Mouse (Mus musculus): ENCODE measurements around the gene Tm7sf2. TPM values are rescaled to one million over a fixed set of nuclear protein-coding genes. Genes with fewer than 3 reads are reported as not detected.

The Tm7sf2 gene
- polyA plus RNA-seq, 1 experiment from 2014 or later: 51.6 TPM

DNA sequence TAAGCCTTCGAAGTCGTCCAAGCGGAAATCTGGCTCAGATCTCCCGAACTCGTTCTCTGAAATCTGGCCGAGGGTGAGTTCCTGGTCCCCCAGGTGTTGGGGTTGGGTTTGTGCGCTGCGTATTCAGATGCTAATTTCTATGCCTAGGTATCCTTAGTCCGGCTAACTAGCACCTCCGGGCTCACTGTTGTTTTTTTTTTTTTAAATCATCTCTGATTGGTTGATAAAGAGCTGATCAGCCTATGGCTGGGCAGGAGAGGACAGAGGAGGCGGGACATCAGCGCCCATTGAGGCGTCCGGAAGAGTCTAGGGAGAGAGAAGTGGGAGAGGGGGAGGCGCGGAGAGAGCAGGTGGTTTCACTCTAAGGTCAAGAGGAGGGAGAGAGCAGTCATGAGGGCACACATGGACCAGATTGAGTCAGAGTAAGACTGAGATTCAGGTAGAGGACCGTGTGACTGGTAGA is 17.3 kb upstream of the Tm7sf2 start:
- H3K27ac ChIP-seq: no peak overlapping the region
- peaks cover 29% of the 10 kb centered on the region for H3K4me1 ChIP-seq (replicated peaks)
- H3K9ac ChIP-seq: peak overlapping the region; percentile 58
- peak overlapping the region; percentile 92 for H3K4me2 ChIP-seq
- peak; percentile 60 for ATAC-seq (ENCODE audit: low FRiP score)
- WGBS: under 1% methylated on average over 17 of the region's 17 CpGs
- H3K4me3 ChIP-seq: peak overlapping the region; percentile 72
- H3K9me3 ChIP-seq: no peaks in the 10 kb centered on the region
- H3K27me3 ChIP-seq: no peaks in the 10 kb centered on the region
- peaks cover 24% of the 10 kb centered on the region for H3K36me3 ChIP-seq

DNA sequence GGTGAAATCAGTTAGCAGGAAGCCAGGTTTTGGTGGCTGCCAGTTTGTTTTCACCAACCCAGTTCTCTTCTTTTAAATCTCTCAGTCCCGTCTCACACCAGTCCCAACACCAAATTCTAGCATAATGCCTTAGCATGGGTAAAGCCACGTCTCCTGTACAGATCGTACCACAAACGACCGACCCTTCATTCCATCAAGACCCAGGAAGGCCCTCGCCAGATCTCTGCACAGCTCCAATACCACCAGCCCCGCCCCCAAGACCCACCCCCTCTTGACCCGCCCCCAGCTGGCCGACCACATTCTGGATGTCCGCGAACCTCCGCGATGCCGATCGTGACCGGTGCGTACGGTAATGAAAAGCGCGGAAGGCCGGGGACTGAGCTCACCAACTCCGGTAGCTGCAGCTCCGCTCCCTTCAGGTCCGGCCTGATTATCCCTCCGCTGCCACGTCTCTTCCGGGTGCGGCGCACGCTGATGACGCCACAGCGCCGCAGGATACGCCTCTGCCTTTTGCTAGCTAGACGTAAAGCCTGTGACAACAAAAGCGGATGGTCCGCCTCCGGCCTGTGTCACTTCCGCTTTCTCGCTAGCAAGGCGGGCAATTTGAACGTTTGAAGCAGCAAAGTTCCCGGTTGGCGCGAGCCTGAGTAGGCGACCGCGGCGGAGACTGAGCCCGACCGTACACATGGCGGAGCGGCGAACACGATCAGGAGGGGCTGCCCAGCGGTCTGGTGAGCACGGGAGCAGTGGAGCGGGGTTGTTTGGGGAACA is 16.5 kb upstream of the Tm7sf2 start, which contains the start of the genes Zfpl1 and Cdca5:
TSS of gene Zfpl1 (minus strand) at position 479 of the 771 bp plus-strand sequence.
TSS of gene Cdca5 (plus strand) at position 506 of the 771 bp plus-strand sequence.
- peak; percentile 89 for ATAC-seq (ENCODE audit: low FRiP score)
- H3K9me3 ChIP-seq: no peaks in the 10 kb centered on the region
- H3K9ac ChIP-seq: peak within 1 kb of the TSS; percentile 81
- under 1% methylated on average over 58 of the region's 58 CpGs for WGBS
- H3K4me2 ChIP-seq: peak within 1 kb of the TSS; percentile 92
- peak within 1 kb of the TSS; percentile 72 for H3K4me3 ChIP-seq
- peaks cover 29% of the 10 kb centered on the region for H3K4me1 ChIP-seq (replicated peaks)
- peaks cover 32% of the 10 kb centered on the region for H3K36me3 ChIP-seq
- H3K27ac ChIP-seq: peak within 1 kb of the TSS; percentile 71
- no peaks in the 10 kb centered on the region for H3K27me3 ChIP-seq

DNA sequence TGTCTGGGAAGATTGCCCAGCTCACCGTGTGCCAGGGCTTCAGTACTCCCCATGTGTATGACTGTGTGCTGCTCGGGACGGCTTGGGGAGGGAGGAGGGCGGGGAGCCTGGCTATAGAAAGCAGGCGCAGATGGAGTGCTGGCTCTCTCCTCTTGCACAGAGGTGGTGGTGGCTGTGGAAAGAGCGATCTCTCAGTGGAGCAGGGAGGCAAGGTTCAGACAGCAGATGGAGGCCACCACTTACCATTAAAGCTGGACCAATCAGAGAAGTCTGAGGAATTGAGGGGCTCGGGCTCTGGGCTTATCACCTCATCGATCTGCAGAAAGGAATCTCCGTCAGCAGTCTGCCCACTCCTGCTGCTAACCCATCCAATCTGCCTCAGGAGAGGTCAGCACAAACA is 14.0 kb upstream of the Tm7sf2 start, which contains the start of gene Gm28374:
TSS of gene Gm28374 (minus strand) at position 101 of the 400 bp plus-strand sequence.
- H3K36me3 ChIP-seq: peaks cover 40% of the 10 kb centered on the region
- H3K4me2 ChIP-seq: no peak within 1 kb of the TSS
- H3K9ac ChIP-seq: no peak within 1 kb of the TSS
- ATAC-seq (ENCODE audit: low FRiP score): no peak
- peaks cover 34% of the 10 kb centered on the region for H3K4me1 ChIP-seq (replicated peaks)
- H3K27ac ChIP-seq: no peak within 1 kb of the TSS
- no peaks in the 10 kb centered on the region for H3K27me3 ChIP-seq
- H3K4me3 ChIP-seq: no peak within 1 kb of the TSS
- H3K9me3 ChIP-seq: no peaks in the 10 kb centered on the region
- WGBS: 97% methylated on average over 9 of the region's 9 CpGs

DNA sequence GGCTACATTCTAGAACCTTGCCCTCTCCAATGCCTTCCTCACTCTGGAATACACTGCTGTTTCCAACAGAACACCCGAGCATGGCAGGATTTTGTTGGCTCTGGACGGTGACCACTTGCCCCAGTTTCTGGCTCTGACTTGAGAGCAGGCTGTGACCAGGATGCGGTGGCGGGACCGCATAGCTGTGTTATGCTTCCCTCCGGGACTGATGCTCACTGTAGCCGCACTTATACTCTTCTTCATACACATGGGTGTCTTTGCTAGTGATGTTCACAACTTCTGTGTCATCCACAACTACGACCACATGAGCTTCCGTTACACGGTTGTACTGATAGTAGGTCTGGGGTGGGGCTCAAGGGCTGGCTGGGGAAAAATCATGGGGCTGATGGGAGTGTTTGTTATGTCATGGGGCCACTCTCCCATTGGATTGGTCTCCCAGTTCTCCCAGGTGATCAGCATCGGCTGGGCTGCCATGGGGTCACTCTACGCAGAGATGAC is 11.9 kb upstream of the Tm7sf2 start, which contains the start of gene Tmem262:
TSS of gene Tmem262 (plus strand) at position 51 of the 498 bp plus-strand sequence.
- Histone ChIP-seq H3K9me3 (no peaks in the 10 kb centered on the region), H3K27ac (no peak within 1 kb of the TSS), H3K4me3 (no peak within 1 kb of the TSS), H3K4me2 (no peak within 1 kb of the TSS), H3K4me1 (replicated peaks) (peaks cover 42% of the 10 kb centered on the region), H3K9ac (no peak within 1 kb of the TSS), H3K36me3 (peaks cover 43% of the 10 kb centered on the region), H3K27me3 (no peaks in the 10 kb centered on the region)
- WGBS: 94% methylated on average over 12 of the region's 12 CpGs
- no peak for ATAC-seq (ENCODE audit: low FRiP score)

DNA sequence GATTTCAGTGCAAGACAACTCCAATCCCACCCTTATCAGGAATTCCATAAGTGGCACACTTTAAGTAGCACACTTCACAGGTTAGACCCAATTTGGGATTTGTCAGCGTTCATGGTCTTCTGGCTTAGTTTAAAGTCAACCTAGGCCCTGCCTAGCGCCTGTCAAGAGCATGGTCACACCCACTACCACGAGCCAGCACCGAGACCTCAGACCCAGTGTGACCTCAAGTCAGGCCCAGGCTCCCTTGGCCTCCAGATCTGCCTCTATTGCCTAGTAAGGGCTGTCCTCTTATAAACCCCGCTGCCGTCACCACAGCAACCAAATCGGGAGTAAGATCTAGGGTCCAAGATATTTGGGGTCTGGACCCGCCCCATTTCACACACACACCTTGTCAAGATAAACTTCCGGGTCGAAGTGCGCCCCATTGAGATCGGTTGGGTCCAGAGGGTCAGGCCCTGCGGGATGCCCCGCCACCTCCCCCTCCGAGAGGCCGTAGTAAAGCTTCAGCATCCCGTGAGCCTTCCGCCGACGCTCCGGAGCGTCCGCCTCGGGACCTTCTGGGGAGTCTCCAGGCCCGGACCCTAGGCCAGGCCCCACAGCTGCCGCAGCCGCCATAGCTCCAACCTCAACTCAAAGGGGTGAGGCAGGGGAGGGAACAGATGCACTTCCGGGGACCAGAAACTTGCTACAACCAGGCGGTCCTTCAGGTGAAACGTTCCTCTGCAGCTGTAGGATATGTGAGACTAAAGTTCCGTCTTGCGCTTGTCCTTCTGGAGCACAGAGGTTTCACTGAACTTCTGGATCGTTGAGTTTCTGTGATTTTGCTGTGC is 8.6 kb upstream of the Tm7sf2 start, which contains the start of gene Vps51:
TSS of gene Vps51 (minus strand) at position 668 of the 830 bp plus-strand sequence.
- Histone ChIP-seq H3K36me3 (peaks cover 55% of the 10 kb centered on the region), H3K27me3 (no peaks in the 10 kb centered on the region)
- WGBS: 1% methylated on average over 33 of the region's 33 CpGs

DNA sequence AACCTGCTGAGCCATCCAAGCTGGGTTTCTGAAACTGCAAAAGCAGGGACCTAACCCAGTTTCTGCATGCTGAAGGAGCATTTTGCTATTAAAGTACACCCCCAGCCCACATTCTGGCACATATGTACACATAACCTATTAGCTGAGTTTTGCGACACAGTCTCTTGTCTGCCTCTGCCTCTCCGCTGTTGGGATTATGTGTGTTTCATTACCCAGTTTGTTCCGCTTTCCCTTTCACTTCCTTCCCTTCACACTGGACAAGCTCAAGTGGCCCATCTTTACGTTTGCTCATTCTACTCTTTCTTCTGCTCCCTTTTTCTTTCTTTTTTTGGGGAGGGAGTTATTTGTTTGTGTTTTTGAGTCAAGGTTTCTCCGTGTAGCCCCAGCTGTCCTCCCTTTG is 5.7 kb upstream of the Tm7sf2 start:
- H3K36me3 ChIP-seq: peaks cover 55% of the 10 kb centered on the region
- H3K4me2 ChIP-seq: no peak overlapping the region
- 92% methylated on average over 5 of the region's 5 CpGs for WGBS
- no peaks in the 10 kb centered on the region for H3K9me3 ChIP-seq
- H3K27me3 ChIP-seq: no peaks in the 10 kb centered on the region
- peaks cover 24% of the 10 kb centered on the region for H3K4me1 ChIP-seq (replicated peaks)
- H3K9ac ChIP-seq: no peak overlapping the region
- no peak overlapping the region for H3K27ac ChIP-seq
- no peak for ATAC-seq (ENCODE audit: low FRiP score)
- H3K4me3 ChIP-seq: no peak overlapping the region

More for the DNA sequence above, 8.6 kb upstream of the Tm7sf2 start, which contains the start of gene Vps51:
- ATAC-seq (ENCODE audit: low FRiP score): peak; percentile 92
- Histone ChIP-seq H3K27ac (peak within 1 kb of the TSS; percentile 91), H3K9ac (peak within 1 kb of the TSS; percentile 82), H3K4me3 (peak within 1 kb of the TSS; percentile 76), H3K4me1 (replicated peaks) (peaks cover 24% of the 10 kb centered on the region), H3K4me2 (peak within 1 kb of the TSS; percentile 93), H3K9me3 (no peaks in the 10 kb centered on the region)

DNA sequence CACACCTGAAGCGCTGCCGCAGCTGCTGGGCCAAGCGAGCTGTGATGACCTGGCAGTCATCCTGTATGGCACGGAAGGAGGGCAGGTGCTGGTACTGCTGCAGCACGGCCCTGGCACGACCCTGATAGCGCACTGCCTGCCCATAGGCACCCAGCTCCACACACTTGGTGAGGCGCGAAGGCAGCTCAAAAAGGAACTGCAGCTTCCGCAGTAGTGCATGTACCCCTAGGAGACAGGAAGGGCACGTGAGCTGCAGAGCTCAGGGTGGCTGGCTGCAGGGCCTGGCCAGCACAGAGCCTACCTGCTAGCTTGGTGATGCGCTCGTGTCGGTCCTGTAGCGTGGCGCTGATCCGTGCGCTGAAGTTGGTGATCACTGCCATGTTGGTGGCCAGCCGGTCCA is 3.1 kb upstream of the Tm7sf2 start:
- H3K9ac ChIP-seq: no peak overlapping the region
- H3K27me3 ChIP-seq: no peaks in the 10 kb centered on the region
- H3K4me1 ChIP-seq (replicated peaks): peaks cover 37% of the 10 kb centered on the region
- ATAC-seq (ENCODE audit: low FRiP score): no peak
- no peak overlapping the region for H3K27ac ChIP-seq
- H3K4me3 ChIP-seq: no peak overlapping the region
- H3K4me2 ChIP-seq: no peak overlapping the region
- 96% methylated on average over 19 of the region's 19 CpGs for WGBS
- H3K36me3 ChIP-seq: peaks cover 59% of the 10 kb centered on the region
- no peaks in the 10 kb centered on the region for H3K9me3 ChIP-seq

DNA sequence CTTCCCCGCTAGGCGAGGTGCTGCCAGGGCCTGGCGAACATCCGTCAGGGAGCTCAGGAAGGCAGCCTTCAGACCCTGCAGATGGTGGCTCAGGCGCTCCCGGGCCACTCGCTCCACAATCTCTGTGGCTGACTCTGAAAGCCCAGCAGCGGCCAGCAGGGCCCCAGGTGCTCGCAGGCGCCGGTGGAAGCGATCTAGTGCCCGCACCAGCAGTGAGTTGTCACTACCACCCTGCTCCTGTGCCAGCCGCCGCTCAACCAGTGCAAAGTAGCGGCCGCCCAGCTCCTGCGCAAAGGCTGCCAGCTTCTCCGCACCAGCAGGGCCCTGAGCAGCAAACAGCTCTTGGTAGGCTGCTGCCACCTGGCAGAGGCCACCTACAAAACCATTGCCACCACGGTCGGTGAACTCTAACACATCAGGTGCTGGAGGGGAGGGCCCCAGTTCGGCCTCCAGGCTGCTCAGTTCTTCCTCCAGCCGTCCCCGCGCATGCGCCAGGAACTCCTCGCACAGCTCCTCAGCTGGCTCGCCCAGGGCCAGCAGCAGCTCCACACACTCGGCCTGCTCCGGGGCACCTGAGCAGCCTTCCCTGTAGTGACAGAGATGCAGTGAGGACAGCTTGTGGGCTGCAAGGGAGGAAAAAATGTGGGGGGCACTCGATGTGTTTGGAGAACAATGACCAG is 2.5 kb upstream of the Tm7sf2 start:
- Histone ChIP-seq H3K4me3 (no peak overlapping the region), H3K4me1 (replicated peaks) (peaks cover 37% of the 10 kb centered on the region), H3K36me3 (peaks cover 59% of the 10 kb centered on the region), H3K4me2 (no peak overlapping the region), H3K9ac (no peak overlapping the region), H3K27me3 (no peaks in the 10 kb centered on the region), H3K27ac (no peak overlapping the region), H3K9me3 (no peaks in the 10 kb centered on the region)
- WGBS: 92% methylated on average over 31 of the region's 31 CpGs
- no peak for ATAC-seq (ENCODE audit: low FRiP score)

DNA sequence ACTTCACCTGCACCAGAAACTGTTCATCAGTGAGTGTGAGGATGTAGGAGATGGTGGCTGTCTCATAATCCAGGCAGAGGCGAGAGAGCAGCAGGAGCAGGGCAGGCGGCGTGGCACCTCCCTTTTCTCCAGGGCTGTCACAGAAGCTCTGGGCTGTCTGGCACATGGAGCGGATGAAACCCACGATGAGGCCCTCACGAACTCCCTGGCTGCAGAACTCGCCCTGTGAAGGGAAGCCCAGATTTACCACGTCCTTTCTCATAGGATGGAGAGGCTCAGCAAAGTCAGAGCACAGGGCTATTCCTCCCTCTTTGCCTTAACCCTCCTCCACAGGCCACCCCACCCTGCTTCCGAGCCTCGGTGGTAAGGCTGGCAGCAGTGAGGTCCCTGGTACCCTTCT is 1.7 kb upstream of the Tm7sf2 start:
- ATAC-seq (ENCODE audit: low FRiP score): no peak
- 97% methylated on average over 10 of the region's 10 CpGs for WGBS

DNA sequence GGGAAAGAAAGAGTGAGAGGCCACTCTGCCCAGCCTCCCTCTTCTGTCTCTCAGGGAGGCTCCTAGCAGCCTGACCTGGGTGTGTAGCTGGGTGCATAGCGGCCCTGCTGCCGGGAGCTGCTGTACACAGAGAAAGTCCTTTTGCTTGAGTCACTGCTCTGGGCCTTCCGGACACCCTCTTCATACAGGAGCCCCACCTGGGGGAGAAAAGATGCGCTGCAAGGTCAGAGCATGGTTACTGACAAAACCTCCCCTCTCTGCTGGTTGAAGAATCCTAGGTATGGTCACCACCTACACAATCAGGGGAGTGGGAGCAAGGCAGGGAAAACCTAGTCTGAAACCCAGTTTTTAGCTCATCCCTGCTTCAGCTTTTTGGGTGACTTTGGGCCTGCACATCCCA is 778 bp upstream of the Tm7sf2 start:
- no peak overlapping the region for H3K4me2 ChIP-seq
- 89% methylated on average over 4 of the region's 4 CpGs for WGBS
- no peaks in the 10 kb centered on the region for H3K9me3 ChIP-seq
- no peaks in the 10 kb centered on the region for H3K27me3 ChIP-seq
- no peak overlapping the region for H3K9ac ChIP-seq
- H3K4me3 ChIP-seq: no peak overlapping the region
- no peak for ATAC-seq (ENCODE audit: low FRiP score)
- peak overlapping the region; percentile 93; the same call in 1 of the 2 replicates for H3K27ac ChIP-seq
- H3K4me1 ChIP-seq (replicated peaks): peaks cover 33% of the 10 kb centered on the region
- H3K36me3 ChIP-seq: peaks cover 48% of the 10 kb centered on the region

More for the DNA sequence above, 1.7 kb upstream of the Tm7sf2 start:
- Histone ChIP-seq H3K36me3 (peaks cover 54% of the 10 kb centered on the region), H3K4me2 (no peak overlapping the region), H3K27me3 (no peaks in the 10 kb centered on the region), H3K4me3 (no peak overlapping the region), H3K9me3 (no peaks in the 10 kb centered on the region), H3K4me1 (replicated peaks) (peaks cover 34% of the 10 kb centered on the region), H3K27ac (no peak overlapping the region), H3K9ac (no peak overlapping the region)

DNA sequence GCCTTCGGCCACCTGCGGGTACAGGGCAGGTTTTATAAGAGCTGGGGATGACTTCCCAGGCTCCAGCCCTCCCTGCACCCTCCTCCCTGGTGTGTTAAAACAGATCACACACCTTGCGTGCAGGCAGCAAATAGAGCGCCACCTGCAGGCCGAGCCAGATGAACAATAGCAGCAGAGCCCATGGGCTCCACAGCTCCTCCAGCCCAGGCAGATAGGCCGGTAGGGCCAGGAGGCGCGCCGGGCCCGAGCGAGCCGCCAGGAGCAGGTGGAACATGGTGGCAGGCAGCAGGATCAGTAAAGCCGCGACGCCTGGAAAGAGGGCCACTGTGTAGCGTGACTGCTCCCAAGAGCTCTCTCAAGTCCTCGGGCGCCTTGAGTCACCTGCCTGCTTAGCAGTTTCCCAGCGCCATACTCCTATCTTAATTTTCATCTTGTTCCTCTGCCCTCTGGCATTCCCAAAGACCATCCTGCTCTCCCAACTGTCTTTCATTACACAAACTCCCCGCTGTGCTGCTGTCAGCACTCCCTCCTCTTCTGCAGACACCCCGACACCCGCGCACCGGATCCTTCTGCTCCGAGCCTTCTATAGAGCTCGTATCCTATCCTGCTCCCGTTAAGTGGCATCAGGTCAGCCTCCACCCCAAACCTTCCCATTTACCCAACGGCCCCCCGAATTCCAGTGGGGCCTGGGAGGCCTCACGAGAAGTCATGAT is 1.0 kb downstream of the Tm7sf2 start:
- Histone ChIP-seq H3K4me3 (peak overlapping the region; percentile 60), H3K36me3 (peaks cover 32% of the 10 kb centered on the region), H3K9me3 (no peaks in the 10 kb centered on the region), H3K9ac (peak overlapping the region; percentile 87), H3K4me2 (peak overlapping the region; percentile 92), H3K4me1 (replicated peaks) (peaks cover 51% of the 10 kb centered on the region), H3K27ac (peak overlapping the region; percentile 93), H3K27me3 (no peaks in the 10 kb centered on the region)
- peak; percentile 80 for ATAC-seq (ENCODE audit: low FRiP score)
- WGBS: under 1% methylated on average over 30 of the region's 30 CpGs
